Mouse (Mus musculus) central nervous system, embryonic 14 days (tissue): ENCODE measurements around the gene Upk2. TPM values are rescaled to one million over a fixed set of nuclear protein-coding genes. Genes with fewer than 3 reads are reported as not detected.

Experiments
- polyA plus RNA-seq: library from polyadenylated mRNA; depleted of rRNA; stranded (reverse); fragments of >200 nt; gene quantifications from 2 replicates; pipeline ENCODE4 v1.2.3, GENCODE M21; 2012; rRNA removed

Upk2 gene
- 0.43 TPM in 1 of 2 replicates, not detected in the other for polyA plus RNA-seq

GRCm38 (mm10) chr9:44454891-44455220 lies at the start of gene Upk2:
Upk2 (minus strand) TSS chr9:44454976.

GRCm38 (mm10) chr9:44482552-44482951 lies 27.8 kb upstream of the Upk2 start, which contains the start of gene Bcl9l:
Bcl9l (plus strand) TSS chr9:44482825.

GRCm38 (mm10) chr9:44440961-44441360 lies 13.8 kb downstream of the Upk2 start, which contains the start of gene Foxr1:
Foxr1 (minus strand) TSS chr9:44441136.

GRCm38 (mm10) chr9:44418519-44419385 lies 36.0 kb downstream of the Upk2 start, which contains the start of gene Ccdc84:
Ccdc84 (minus strand) TSS chr9:44418569.

GRCm38 (mm10) chr9:44406906-44407751 lies 47.6 kb downstream of the Upk2 start, which contains the start of the genes Rps25 and Trappc4:
Rps25 (plus strand) TSS chr9:44407139.
Trappc4 (minus strand) TSS chr9:44407600.

Other genes starting within 250 kb of the Upk2 start
- gene Cbl, start 220.9 kb downstream of the Upk2 start, polyA plus RNA-seq: 22.4 and 23.4 TPM in 2 replicates
- 0.07 and 0.13 TPM in 2 replicates for gene Ccdc153, start 214.3 kb downstream of the Upk2 start, polyA plus RNA-seq
- 0.74 and 0.75 TPM in 2 replicates for gene Pdzd3, start 203.5 kb downstream of the Upk2 start, polyA plus RNA-seq
- gene Nlrx1, start 186.4 kb downstream of the Upk2 start, polyA plus RNA-seq: 4.3 and 4.6 TPM in 2 replicates
- gene Abcg4, start 166.4 kb downstream of the Upk2 start, polyA plus RNA-seq: 52.4 and 58.7 TPM in 2 replicates
- 43.3 and 49.9 TPM in 2 replicates for gene Hinfp, start 149.3 kb downstream of the Upk2 start, polyA plus RNA-seq
- gene C2cd2l, start 134.7 kb downstream of the Upk2 start, polyA plus RNA-seq: 47.2 and 53.2 TPM in 2 replicates
- gene Dpagt1, start 129.0 kb downstream of the Upk2 start, polyA plus RNA-seq: 38.7 and 39.4 TPM in 2 replicates
- 197 and 236 TPM in 2 replicates for gene H2afx, start 120.3 kb downstream of the Upk2 start, polyA plus RNA-seq
- 50.4 and 50.6 TPM in 2 replicates for gene Hmbs, start 110.7 kb downstream of the Upk2 start, polyA plus RNA-seq
- 36.0 and 37.5 TPM in 2 replicates for gene Vps11, start 93.3 kb downstream of the Upk2 start, polyA plus RNA-seq
- gene Hyou1, start 75.5 kb downstream of the Upk2 start, polyA plus RNA-seq: 47.0 and 53.6 TPM in 2 replicates
- gene Slc37a4, start 58.1 kb downstream of the Upk2 start, polyA plus RNA-seq: 48.9 and 50.0 TPM in 2 replicates
- 705 and 780 TPM in 2 replicates for gene Rps25, start 47.8 kb downstream of the Upk2 start, polyA plus RNA-seq
- 169 and 183 TPM in 2 replicates for gene Trappc4, start 47.4 kb downstream of the Upk2 start, polyA plus RNA-seq
- 57.4 and 62.5 TPM in 2 replicates for gene Ccdc84, start 36.4 kb downstream of the Upk2 start, polyA plus RNA-seq
- gene Foxr1, start 13.8 kb downstream of the Upk2 start, polyA plus RNA-seq: not detected in 2 replicates
- 18.8 and 23.9 TPM in 2 replicates for gene Bcl9l, start 27.8 kb upstream of the Upk2 start, polyA plus RNA-seq
- 0.04 TPM in 2 replicates for gene Cxcr5, start 106.9 kb upstream of the Upk2 start, polyA plus RNA-seq
- 49.3 and 55.0 TPM in 2 replicates for gene Ddx6, start 149.9 kb upstream of the Upk2 start, polyA plus RNA-seq
- not detected in 2 replicates for gene Treh, start 218.3 kb upstream of the Upk2 start, polyA plus RNA-seq